Mouse (Mus musculus) megakaryocyte, embryonic 14.5 days (primary cell): ENCODE measurements around the gene Atad1. TPM values are rescaled to one million over a fixed set of nuclear protein-coding genes. Genes with fewer than 3 reads are reported as not detected.

Experiments used
- H3K27me3 ChIP-seq: replicated peaks from 2 replicates; pipeline ENCODE3; 2012; ENCODE audit warnings: inconsistent platforms
- H3K36me3 ChIP-seq: replicated peaks from 2 replicates; pipeline ENCODE3; 2012; ENCODE audit warnings: low read length, inconsistent platforms, mixed read lengths
- H3K4me1 ChIP-seq: 2 replicates; pipeline ENCODE4 v1.6.1; 2012; ENCODE audit warnings: inconsistent platforms
- H3K4me3 ChIP-seq: replicated peaks from 2 replicates; pipeline ENCODE3; 2012; ENCODE audit warnings: moderate library complexity, mild to moderate bottlenecking, inconsistent platforms
- H3K9me3 ChIP-seq: 2 replicates; pipeline ENCODE4 v1.6.1; 2012; ENCODE audit warnings: inconsistent platforms
- FLI1 ChIP-seq: IDR thresholded peaks from 2 replicates; pipeline ENCODE4 v1.6.1; 2012; ENCODE audit warnings: low read length, inconsistent platforms, mixed read lengths
- GATA1 ChIP-seq: IDR thresholded peaks from 3 replicates; pipeline ENCODE4 v1.6.1; 2012; ENCODE audit warnings: mixed read lengths, low read length, inconsistent platforms, borderline replicate concordance
- polyA plus RNA-seq: library from polyadenylated mRNA; stranded (reverse); fragments of >175 nt; gene quantifications from 2 replicates; pipeline ENCODE4 v1.2.3, GENCODE M21; 2012; ENCODE audit warnings: low replicate concordance; ENCODE audit not compliant: insufficient read depth

Atad1 gene
- polyA plus RNA-seq, 1 experiment, result 2.4 TPM

- no peaks in the 10 kb centered on the region for H3K27me3 ChIP-seq
- H3K36me3 ChIP-seq, result no peaks in the 10 kb centered on the region
- H3K4me1 ChIP-seq, result no peaks in the 10 kb centered on the region
- no peak overlapping the region for H3K4me3 ChIP-seq
- TF ChIP-seq GATA1, result no peak
- TF ChIP-seq FLI1, result no peak
- H3K9me3 ChIP-seq, result 0 out of 2 replicates have a peak, but pooled peaks cover 4% of the 10 kb centered on the region
These were observed 88.5 kb downstream of the Atad1 start for GRCm38 (mm10) chr19:32651046-32651445.

- Histone ChIP-seq H3K4me1 (no peaks in the 10 kb centered on the region), H3K4me3 (no peak overlapping the region), H3K27me3 (no peaks in the 10 kb centered on the region), H3K9me3 (peaks cover 10% of the 10 kb centered on the region; the same call in 1 of the 2 replicates), H3K36me3 (no peaks in the 10 kb centered on the region)
- TF ChIP-seq GATA1 (no peak), FLI1 (no peak)
These were observed 91.5 kb downstream of the Atad1 start for GRCm38 (mm10) chr19:32648019-32648571.

- no peaks in the 10 kb centered on the region for H3K36me3 ChIP-seq
- no peak for TF ChIP-seq FLI1
- TF ChIP-seq GATA1, result no peak
- H3K4me3 ChIP-seq, result no peak overlapping the region
These were observed 93.2 kb downstream of the Atad1 start for GRCm38 (mm10) chr19:32646382-32646781.

GRCm38 (mm10) chr19:32645939-32646338, 93.6 kb downstream of the Atad1 start:
- no peak for TF ChIP-seq FLI1
- Histone ChIP-seq H3K4me3 (no peak overlapping the region), H3K36me3 (no peaks in the 10 kb centered on the region), H3K27me3 (no peaks in the 10 kb centered on the region), H3K9me3 (peaks cover 15% of the 10 kb centered on the region; the same call in 1 of the 2 replicates), H3K4me1 (no peaks in the 10 kb centered on the region)

More at GRCm38 (mm10) chr19:32646382-32646781, 93.2 kb downstream of the Atad1 start:
- H3K4me1 ChIP-seq, result no peaks in the 10 kb centered on the region
- H3K27me3 ChIP-seq, result no peaks in the 10 kb centered on the region
- peaks cover 15% of the 10 kb centered on the region; the same call in 1 of the 2 replicates for H3K9me3 ChIP-seq

GRCm38 (mm10) chr19:32643642-32644041, 95.9 kb downstream of the Atad1 start:
- Histone ChIP-seq H3K27me3 (peaks cover 2% of the 10 kb centered on the region), H3K36me3 (no peaks in the 10 kb centered on the region), H3K4me1 (no peaks in the 10 kb centered on the region), H3K9me3 (peaks cover 15% of the 10 kb centered on the region; the same call in 1 of the 2 replicates), H3K4me3 (no peak overlapping the region)
- no peak for TF ChIP-seq FLI1
- TF ChIP-seq GATA1, result no peak

GRCm38 (mm10) chr19:32641995-32642394, 97.6 kb downstream of the Atad1 start:
- Histone ChIP-seq H3K9me3 (peaks cover 11% of the 10 kb centered on the region; the same call in 1 of the 2 replicates), H3K36me3 (no peaks in the 10 kb centered on the region), H3K4me3 (no peak overlapping the region), H3K27me3 (peaks cover 2% of the 10 kb centered on the region), H3K4me1 (peaks cover 4% of the 10 kb centered on the region; the same call in 1 of the 2 replicates)
- TF ChIP-seq FLI1 (no peak), GATA1 (no peak)

GRCm38 (mm10) chr19:32641535-32641934, 98.1 kb downstream of the Atad1 start:
- H3K4me3 ChIP-seq, result no peak overlapping the region
- TF ChIP-seq FLI1 (no peak), GATA1 (no peak)
- H3K4me1 ChIP-seq, result peaks cover 4% of the 10 kb centered on the region; the same call in 1 of the 2 replicates
- H3K36me3 ChIP-seq, result no peaks in the 10 kb centered on the region
- H3K9me3 ChIP-seq, result peaks cover 11% of the 10 kb centered on the region; the same call in 1 of the 2 replicates
- peaks cover 2% of the 10 kb centered on the region for H3K27me3 ChIP-seq

GRCm38 (mm10) chr19:32638276-32638903, 101.2 kb downstream of the Atad1 start:
- Histone ChIP-seq H3K36me3 (no peaks in the 10 kb centered on the region), H3K4me3 (no peak overlapping the region), H3K27me3 (peaks cover 7% of the 10 kb centered on the region), H3K9me3 (peaks cover 8% of the 10 kb centered on the region; the same call in 1 of the 2 replicates), H3K4me1 (peaks cover 4% of the 10 kb centered on the region; the same call in 1 of the 2 replicates)
- no peak for TF ChIP-seq GATA1
- TF ChIP-seq FLI1, result no peak

- TF ChIP-seq FLI1 (no peak), GATA1 (no peak)
- Histone ChIP-seq H3K4me1 (peaks cover 4% of the 10 kb centered on the region; the same call in 1 of the 2 replicates), H3K27me3 (peaks cover 7% of the 10 kb centered on the region), H3K4me3 (no peak overlapping the region), H3K36me3 (no peaks in the 10 kb centered on the region), H3K9me3 (0 out of 2 replicates have a peak, but pooled peaks cover 3% of the 10 kb centered on the region)
These were observed 102.0 kb downstream of the Atad1 start for GRCm38 (mm10) chr19:32637357-32638275.
